Mouse (Mus musculus) c-Kit-positive CD71-negative TER-119-negative erythroid progenitor cells, embryonic 14.5 days (primary cell): Measurements from ENCODE around the gene Tshz2.
A peak's percentile ranks its signal among the peaks of the same experiment; 100 is the strongest.

ENCODE experiments used
- DNase-seq: peaks from one replicate; pipeline ENCODE4 v3.0.0-alpha.2; 2013; ENCODE audit warnings: low read depth

The Tshz2 gene

GRCm38 (mm10) chr2:170050651-170051050 lies 417.8 kb downstream of the Tshz2 start:
- no peak for DNase-seq

GRCm38 (mm10) chr2:170051441-170051840 lies 418.6 kb downstream of the Tshz2 start:
- DNase-seq = no peak

- no peak for DNase-seq
Measured at GRCm38 (mm10) chr2:170054943-170055342, 422.1 kb downstream of the Tshz2 start.

- DNase-seq = peak; percentile 51
Measured at GRCm38 (mm10) chr2:170055413-170055812, 422.6 kb downstream of the Tshz2 start.

GRCm38 (mm10) chr2:170058774-170059173 lies 426.0 kb downstream of the Tshz2 start:
- no peak for DNase-seq

- peak; percentile 22 for DNase-seq
Measured at GRCm38 (mm10) chr2:170060066-170060465, 427.3 kb downstream of the Tshz2 start.

GRCm38 (mm10) chr2:170062378-170062777 lies 429.6 kb downstream of the Tshz2 start:
- DNase-seq = no peak

GRCm38 (mm10) chr2:170069976-170070375 lies 437.2 kb downstream of the Tshz2 start:
- no peak for DNase-seq

- no peak for DNase-seq
Measured at GRCm38 (mm10) chr2:170070641-170071241, 437.9 kb downstream of the Tshz2 start.

GRCm38 (mm10) chr2:170076941-170077490 lies 444.2 kb downstream of the Tshz2 start:
- no peak for DNase-seq

GRCm38 (mm10) chr2:170078041-170078440 lies 445.2 kb downstream of the Tshz2 start:
- DNase-seq = no peak

- DNase-seq = no peak
Measured at GRCm38 (mm10) chr2:170078442-170079017, 445.7 kb downstream of the Tshz2 start.

- no peak for DNase-seq
Measured at GRCm38 (mm10) chr2:170091563-170092443, 459.0 kb downstream of the Tshz2 start.

- no peak for DNase-seq
Measured at GRCm38 (mm10) chr2:170094220-170094619, 461.4 kb downstream of the Tshz2 start.

GRCm38 (mm10) chr2:170094871-170095270 lies 462.1 kb downstream of the Tshz2 start:
- DNase-seq = no peak

GRCm38 (mm10) chr2:170101132-170101531 lies 468.3 kb downstream of the Tshz2 start:
- DNase-seq = peak; percentile 87

GRCm38 (mm10) chr2:170101932-170102331 lies 469.1 kb downstream of the Tshz2 start:
- no peak for DNase-seq

GRCm38 (mm10) chr2:170103341-170103740 lies 470.5 kb downstream of the Tshz2 start:
- DNase-seq = no peak

- peak; percentile 38 for DNase-seq
Measured at GRCm38 (mm10) chr2:170103852-170104251, 471.0 kb downstream of the Tshz2 start.

GRCm38 (mm10) chr2:170104396-170104795 lies 471.6 kb downstream of the Tshz2 start:
- DNase-seq = no peak

- DNase-seq = no peak
Measured at GRCm38 (mm10) chr2:170106000-170106399, 473.2 kb downstream of the Tshz2 start.

- no peak for DNase-seq
Measured at GRCm38 (mm10) chr2:170107791-170108190, 475.0 kb downstream of the Tshz2 start.

GRCm38 (mm10) chr2:170109528-170109927 lies 476.7 kb downstream of the Tshz2 start:
- DNase-seq = no peak
